Mouse (Mus musculus) neural tube, embryonic 15.5 days (tissue): ENCODE data around the gene Phf21a. TPM values are rescaled to one million over a fixed set of nuclear protein-coding genes. Genes with fewer than 3 reads are reported as not detected.

Experiments
- ATAC-seq: fragments of 200-750 bp; cut with Nextera tagmentation; 2 replicates; pipeline ENCODE4 v1.8.0; 2017; ENCODE audit warnings: mild to moderate bottlenecking, moderate TSS enrichment, moderate library complexity; ENCODE audit not compliant: low FRiP score
- H3K27ac ChIP-seq: fragments of 300-500 bp; sonication (generic); replicated peaks from 2 replicates; pipeline ENCODE4 v1.5.1; 2015; ENCODE audit warnings: mild to moderate bottlenecking, inconsistent platforms
- H3K27me3 ChIP-seq: fragments of 300-500 bp; sonication (generic); replicated peaks from 2 replicates; pipeline ENCODE4 v1.6.1; 2015; ENCODE audit warnings: inconsistent platforms
- H3K36me3 ChIP-seq: fragments of 300-500 bp; sonication (generic); 2 replicates; pipeline ENCODE4 v1.6.1; 2015; ENCODE audit warnings: inconsistent platforms
- H3K4me1 ChIP-seq: fragments of 300-500 bp; sonication (generic); 2 replicates; pipeline ENCODE4 v1.6.1; 2015; ENCODE audit warnings: inconsistent platforms
- H3K4me2 ChIP-seq: fragments of 300-500 bp; sonication (generic); 2 replicates; pipeline ENCODE4 v1.6.1; 2015; ENCODE audit warnings: inconsistent platforms, mild to moderate bottlenecking, moderate library complexity
- H3K4me3 ChIP-seq: fragments of 300-500 bp; sonication (generic); replicated peaks from 2 replicates; pipeline ENCODE4 v1.5.1; 2015; ENCODE audit warnings: mild to moderate bottlenecking, inconsistent platforms
- H3K9ac ChIP-seq: fragments of 300-500 bp; sonication (generic); replicated peaks from 2 replicates; pipeline ENCODE4 v1.6.1; 2015; ENCODE audit warnings: mild to moderate bottlenecking, inconsistent platforms
- H3K9me3 ChIP-seq: fragments of 300-500 bp; sonication (generic); replicated peaks from 2 replicates; pipeline ENCODE4 v1.6.1; 2016; ENCODE audit warnings: inconsistent platforms
- WGBS: fragments of 180-500 bp; shearing (Covaris S2); methylation state at CpG from one replicate; pipeline ENCODE4 v1.1.7; 2015; ENCODE audit warnings: mixed read lengths; 5-methylcytosine and 5-hydroxymethylcytosine counted together
- polyA plus RNA-seq: library from polyadenylated mRNA; unstranded; fragments of >200 nt; fragmentation: Nextera tagmentation; extraction: Ambion mirVana; gene quantifications from 2 replicates; pipeline ENCODE4 v1.2.1, GENCODE M21; 2015

Phf21a gene
- polyA plus RNA-seq, 1 experiment from 2014 or later = 27.8 TPM

DNA sequence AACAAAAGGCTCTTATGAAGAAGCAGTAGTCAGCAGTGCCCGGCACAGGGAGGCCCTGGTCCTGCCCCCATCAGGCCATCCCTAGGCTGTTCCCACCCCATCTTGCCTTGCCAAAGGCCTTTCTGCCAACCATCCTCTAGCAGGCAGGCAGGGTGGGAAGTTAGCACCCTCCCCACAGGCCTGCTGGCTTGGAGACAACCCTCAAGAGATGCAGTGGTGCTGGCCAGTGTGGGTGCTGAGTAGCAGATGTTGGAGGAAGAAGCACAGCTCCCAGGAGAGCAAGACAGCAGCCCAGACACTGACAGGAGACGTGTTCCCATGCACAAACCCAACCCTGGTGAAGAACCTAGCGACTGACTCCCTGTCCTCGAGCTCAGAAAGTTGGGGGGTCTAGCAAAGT lies 294.7 kb downstream of the Phf21a start:
- peaks cover 50% of the 10 kb centered on the region for H3K36me3 ChIP-seq
- peak overlapping the region; percentile 87 for H3K4me2 ChIP-seq
- peak overlapping the region; percentile 84 for H3K9ac ChIP-seq
- H3K27me3 ChIP-seq = no peaks in the 10 kb centered on the region
- H3K9me3 ChIP-seq = no peaks in the 10 kb centered on the region
- ATAC-seq = no peak
- H3K27ac ChIP-seq = peak overlapping the region; percentile 83; the same call in 1 of the 2 replicates
- H3K4me1 ChIP-seq = peaks cover 59% of the 10 kb centered on the region
- 64% methylated on average over 4 of the region's 4 CpGs for WGBS
- H3K4me3 ChIP-seq = peak overlapping the region; percentile 74

DNA sequence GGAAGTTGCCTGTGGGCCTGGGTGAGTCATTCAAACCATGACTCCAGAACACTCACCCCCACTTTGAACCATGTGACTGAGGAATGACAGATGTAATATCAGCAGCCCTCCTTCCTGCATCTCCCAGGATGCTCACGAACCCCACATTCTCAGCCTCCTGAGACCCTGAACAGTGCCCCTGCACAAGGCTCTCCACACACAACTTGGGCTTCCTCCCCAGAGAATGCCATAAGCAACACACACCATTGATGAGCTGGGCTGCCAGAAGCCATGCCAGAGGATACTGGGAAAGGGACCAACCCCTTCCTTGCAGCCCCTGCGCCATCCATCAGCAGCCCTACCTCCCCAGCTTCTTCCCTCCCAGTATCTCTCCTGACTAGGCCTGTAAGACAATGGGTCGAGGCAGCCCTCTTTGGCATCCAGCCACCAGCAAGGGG lies 295.2 kb downstream of the Phf21a start:
- Histone ChIP-seq H3K27ac (peak overlapping the region; percentile 83), H3K9me3 (no peaks in the 10 kb centered on the region), H3K36me3 (peaks cover 46% of the 10 kb centered on the region), H3K4me1 (peaks cover 63% of the 10 kb centered on the region), H3K4me3 (peak overlapping the region; percentile 74), H3K4me2 (peak overlapping the region; percentile 87), H3K9ac (peak overlapping the region; percentile 84), H3K27me3 (no peaks in the 10 kb centered on the region)
- 30% methylated on average over 3 of the region's 3 CpGs for WGBS
- ATAC-seq = no peak

DNA sequence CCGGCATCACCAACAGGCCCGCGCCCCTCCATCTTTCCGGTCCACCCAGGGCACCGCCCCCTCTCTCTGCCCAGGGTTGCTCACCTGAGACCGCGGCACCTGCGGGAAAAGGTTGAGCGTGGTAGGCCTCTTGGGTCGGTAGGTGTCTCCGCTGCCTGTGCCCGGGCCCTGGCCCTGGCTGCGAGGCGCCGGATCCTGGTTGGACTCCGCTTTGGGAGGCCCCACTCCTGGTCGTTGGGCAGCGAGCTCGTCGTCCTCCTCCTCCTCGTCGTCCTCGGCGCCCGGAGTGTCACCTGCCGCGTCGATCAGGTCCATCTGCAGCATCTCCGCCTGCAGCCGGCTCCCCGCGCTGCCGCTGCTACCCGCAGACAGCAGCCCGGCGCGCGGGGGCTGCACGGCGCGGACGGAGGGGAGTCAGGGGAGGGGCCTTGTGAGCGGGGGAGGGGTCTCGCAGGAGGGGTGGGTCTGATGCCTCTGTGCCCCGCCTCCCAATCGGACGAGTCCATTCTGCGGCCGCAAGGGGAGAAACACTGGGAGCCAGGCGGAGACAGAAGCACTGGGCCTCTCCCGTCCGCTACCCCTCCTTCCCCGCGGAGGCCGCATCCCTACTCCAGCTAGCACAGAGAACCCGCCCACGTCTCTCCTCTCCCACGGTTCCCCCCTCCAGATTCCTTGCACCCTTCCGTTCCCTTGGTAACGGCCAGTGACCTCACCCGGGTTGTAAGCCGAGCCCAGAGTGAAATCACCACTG lies 296.1 kb downstream of the Phf21a start:
- Histone ChIP-seq H3K27me3 (no peaks in the 10 kb centered on the region), H3K4me1 (peaks cover 68% of the 10 kb centered on the region), H3K4me2 (peak overlapping the region; percentile 87), H3K9me3 (no peaks in the 10 kb centered on the region), H3K4me3 (peak overlapping the region; percentile 74), H3K9ac (peak overlapping the region; percentile 84), H3K27ac (peak overlapping the region; percentile 83), H3K36me3 (peaks cover 36% of the 10 kb centered on the region)
- peak; percentile 90 for ATAC-seq
- under 1% methylated on average over 61 of the region's 62 CpGs for WGBS

- H3K4me3 ChIP-seq = peak overlapping the region; percentile 74
- H3K27me3 ChIP-seq = no peaks in the 10 kb centered on the region
- peak overlapping the region; percentile 83 for H3K27ac ChIP-seq
- no peaks in the 10 kb centered on the region for H3K9me3 ChIP-seq
- peaks cover 30% of the 10 kb centered on the region for H3K36me3 ChIP-seq
- no peak; the same call in 1 of the 2 replicates for ATAC-seq
- H3K9ac ChIP-seq = peak overlapping the region; percentile 84; the same call in 1 of the 2 replicates
- peak overlapping the region; percentile 87 for H3K4me2 ChIP-seq
- peaks cover 68% of the 10 kb centered on the region for H3K4me1 ChIP-seq
- WGBS = 2% methylated on average over 10 of the region's 10 CpGs
Measured at GRCm38 (mm10) chr2:92389645-92390044, 296.7 kb downstream of the Phf21a start.

DNA sequence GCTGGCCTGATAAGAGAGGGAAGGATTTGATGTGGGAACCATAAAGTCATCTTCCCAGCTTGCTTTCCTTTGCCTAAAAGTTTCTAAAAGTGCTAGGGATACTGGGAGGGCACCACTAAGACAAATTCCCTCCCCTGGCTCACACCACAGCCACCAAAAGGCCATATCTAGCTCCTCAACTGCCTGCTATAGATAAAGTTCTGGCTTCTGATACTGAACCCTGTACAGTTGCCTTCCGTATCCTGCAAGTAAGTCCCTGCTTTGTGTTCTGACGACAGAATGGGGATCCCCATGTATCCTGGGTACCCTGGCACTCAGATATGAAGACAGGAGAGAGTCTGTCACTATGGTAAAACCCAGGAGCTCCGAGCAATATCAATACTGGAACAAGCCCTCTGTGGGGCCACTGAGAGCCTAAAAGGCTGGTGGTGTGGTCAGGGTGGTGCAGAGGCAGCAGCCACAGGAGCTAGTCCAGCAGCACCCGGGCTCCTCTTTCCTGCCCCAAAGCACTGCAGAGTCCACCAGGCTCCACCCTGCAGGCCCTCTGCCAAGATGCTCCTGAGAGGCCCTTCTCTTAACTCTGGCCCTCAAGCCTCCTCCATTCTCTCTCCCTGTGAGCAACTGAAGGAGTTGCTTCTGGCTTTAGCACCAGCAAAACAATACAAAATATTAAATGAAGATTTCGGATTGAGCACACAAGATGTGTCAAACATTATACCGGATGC lies 297.5 kb downstream of the Phf21a start:
- Histone ChIP-seq H3K4me1 (peaks cover 68% of the 10 kb centered on the region), H3K36me3 (peaks cover 23% of the 10 kb centered on the region), H3K27ac (peak overlapping the region; percentile 83), H3K9ac (no peak overlapping the region), H3K27me3 (no peaks in the 10 kb centered on the region), H3K9me3 (no peaks in the 10 kb centered on the region), H3K4me3 (0 out of 2 replicates have a peak overlapping the region, but pooled peaks have one; percentile 74), H3K4me2 (peak overlapping the region; percentile 87)
- no peak for ATAC-seq
- 75% methylated on average over 6 of the region's 6 CpGs for WGBS

DNA sequence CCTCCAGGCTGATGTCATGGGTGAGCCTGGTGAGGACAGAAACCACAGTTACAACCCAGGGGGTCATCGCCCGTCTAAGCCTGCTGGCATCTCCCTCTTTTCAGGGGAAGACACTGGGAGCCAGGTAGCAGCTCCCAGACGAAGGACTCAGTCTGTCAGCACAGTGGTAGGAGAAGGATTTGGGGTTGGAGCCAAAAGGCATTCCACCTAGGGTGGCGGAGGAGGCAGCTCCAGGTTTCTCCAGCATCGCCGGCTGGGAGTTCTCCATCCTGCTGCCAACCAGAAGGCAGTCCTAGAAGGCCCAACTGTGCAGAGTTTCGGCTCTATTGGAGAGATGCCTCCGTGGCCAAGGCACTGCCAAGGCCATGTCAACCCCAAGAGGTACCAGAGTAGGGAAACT lies 298.2 kb downstream of the Phf21a start:
- peak overlapping the region; percentile 47; the same call in 1 of the 2 replicates for H3K9ac ChIP-seq
- H3K4me2 ChIP-seq = peak overlapping the region; percentile 61
- no peak overlapping the region for H3K4me3 ChIP-seq

GRCm38 (mm10) chr2:92391703-92392317 lies 298.9 kb downstream of the Phf21a start:
- Histone ChIP-seq H3K27ac (peak overlapping the region; percentile 78), H3K36me3 (peaks cover 9% of the 10 kb centered on the region), H3K4me1 (peaks cover 62% of the 10 kb centered on the region), H3K4me2 (peak overlapping the region; percentile 61), H3K27me3 (no peaks in the 10 kb centered on the region), H3K9me3 (no peaks in the 10 kb centered on the region), H3K4me3 (peak overlapping the region; percentile 35), H3K9ac (peak overlapping the region; percentile 47)
- ATAC-seq = no peak
- WGBS = 14% methylated on average over 11 of the region's 11 CpGs

More for the DNA sequence above, 298.2 kb downstream of the Phf21a start:
- H3K27ac ChIP-seq = 0 out of 2 replicates have a peak overlapping the region, but pooled peaks have one; percentile 78
- WGBS = 87% methylated on average over 8 of the region's 8 CpGs
- no peak for ATAC-seq
- peaks cover 68% of the 10 kb centered on the region for H3K4me1 ChIP-seq
- peaks cover 16% of the 10 kb centered on the region for H3K36me3 ChIP-seq
- H3K9me3 ChIP-seq = no peaks in the 10 kb centered on the region
- H3K27me3 ChIP-seq = no peaks in the 10 kb centered on the region

DNA sequence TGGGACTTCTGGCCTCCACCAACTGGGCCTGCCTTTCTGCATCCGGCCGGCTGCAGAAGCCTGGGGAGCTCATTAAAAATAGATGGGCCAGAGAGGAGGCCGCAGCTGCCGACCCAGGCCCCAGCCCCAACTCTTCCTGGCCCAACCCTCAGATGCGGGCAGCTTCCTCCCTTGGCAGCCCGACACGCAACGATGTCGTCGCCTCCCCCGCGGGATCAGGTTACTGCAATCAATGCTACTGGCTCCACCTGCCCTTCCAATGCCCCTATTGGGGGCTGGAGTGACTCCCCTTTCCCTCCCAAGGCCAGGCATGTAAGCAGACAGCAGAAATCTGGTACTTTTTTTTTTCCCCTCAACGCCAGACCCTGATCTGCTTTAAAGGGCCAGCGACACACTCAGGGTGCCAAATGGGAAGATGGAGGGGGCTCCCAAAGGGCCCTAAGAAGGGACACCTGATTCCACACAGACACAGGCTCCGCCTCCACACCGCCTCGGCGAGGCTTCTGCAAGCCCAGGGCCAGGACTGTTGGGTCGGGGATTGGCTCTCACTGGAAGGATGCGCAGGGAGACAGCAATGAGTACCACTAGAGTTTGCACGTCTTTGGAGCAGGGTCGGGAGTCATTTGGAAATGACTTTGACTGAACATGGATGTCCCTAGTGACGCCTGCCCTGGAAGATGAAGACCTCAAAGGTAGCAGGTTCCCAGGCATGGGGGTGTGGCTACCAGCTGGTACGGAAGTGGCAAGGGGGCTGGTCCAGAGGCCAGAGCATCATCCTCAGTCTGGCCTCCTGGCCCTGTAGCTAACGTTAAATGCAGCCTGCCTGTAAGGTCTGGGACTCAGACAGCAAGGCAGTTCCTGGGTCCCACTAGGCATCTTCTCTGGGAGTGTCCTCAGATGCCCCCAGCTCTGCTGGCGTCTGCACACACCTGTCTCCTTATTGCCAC lies 299.7 kb downstream of the Phf21a start:
- Histone ChIP-seq H3K4me1 (peaks cover 63% of the 10 kb centered on the region), H3K9ac (peak overlapping the region; percentile 47), H3K4me3 (peak overlapping the region; percentile 35), H3K27ac (peak overlapping the region; percentile 78), H3K9me3 (no peaks in the 10 kb centered on the region), H3K4me2 (peak overlapping the region; percentile 61), H3K36me3 (0 out of 2 replicates have a peak, but pooled peaks cover under 1% of the 10 kb centered on the region), H3K27me3 (no peaks in the 10 kb centered on the region)
- 4% methylated on average over 26 of the region's 26 CpGs for WGBS
- ATAC-seq = no peak

GRCm38 (mm10) chr2:92395535-92395934 lies 302.6 kb downstream of the Phf21a start:
- WGBS = 91% methylated on average over 3 of the region's 3 CpGs
- Histone ChIP-seq H3K36me3 (no peaks in the 10 kb centered on the region), H3K9ac (no peak overlapping the region), H3K9me3 (no peaks in the 10 kb centered on the region), H3K4me2 (no peak overlapping the region), H3K27ac (no peak overlapping the region), H3K4me3 (no peak overlapping the region), H3K4me1 (peaks cover 66% of the 10 kb centered on the region), H3K27me3 (no peaks in the 10 kb centered on the region)
- ATAC-seq = no peak

- no peaks in the 10 kb centered on the region for H3K27me3 ChIP-seq
- H3K4me1 ChIP-seq = peaks cover 57% of the 10 kb centered on the region
- H3K9ac ChIP-seq = no peak overlapping the region
- WGBS = 72% methylated on average over 1 of the region's 1 CpGs
- H3K36me3 ChIP-seq = no peaks in the 10 kb centered on the region
- H3K4me3 ChIP-seq = no peak overlapping the region
- no peaks in the 10 kb centered on the region for H3K9me3 ChIP-seq
- H3K27ac ChIP-seq = no peak overlapping the region
- H3K4me2 ChIP-seq = no peak overlapping the region
- ATAC-seq = no peak
Measured at GRCm38 (mm10) chr2:92397436-92397835, 304.5 kb downstream of the Phf21a start.
